Mouse (Mus musculus) gastrocnemius, adult 18-20 months (tissue): Measurements from ENCODE around the gene 1700001C02Rik. TPM values are rescaled to one million over a fixed set of nuclear protein-coding genes. Genes with fewer than 3 reads are reported as not detected.

Experiments used
- DNase-seq: peaks from one replicate; pipeline ENCODE4 v3.0.0; 2021; ENCODE audit warnings: low spot score
- long read RNA-seq, 2 experiments: library from polyadenylated mRNA; stranded (forward); transcript quantifications; one replicate each; pipeline ENCODE4 v2.0.0; 2021
- total RNA-seq, 2 experiments: library from RNA; stranded (reverse); gene quantifications; 2 replicates each; pipeline ENCODE4 v1.2.3; 2021

Gene 1700001C02Rik
- not detected for total RNA-seq
- long read RNA-seq, experiment 1, result 0 reads
- long read RNA-seq, experiment 2, result 0 reads

DNA sequence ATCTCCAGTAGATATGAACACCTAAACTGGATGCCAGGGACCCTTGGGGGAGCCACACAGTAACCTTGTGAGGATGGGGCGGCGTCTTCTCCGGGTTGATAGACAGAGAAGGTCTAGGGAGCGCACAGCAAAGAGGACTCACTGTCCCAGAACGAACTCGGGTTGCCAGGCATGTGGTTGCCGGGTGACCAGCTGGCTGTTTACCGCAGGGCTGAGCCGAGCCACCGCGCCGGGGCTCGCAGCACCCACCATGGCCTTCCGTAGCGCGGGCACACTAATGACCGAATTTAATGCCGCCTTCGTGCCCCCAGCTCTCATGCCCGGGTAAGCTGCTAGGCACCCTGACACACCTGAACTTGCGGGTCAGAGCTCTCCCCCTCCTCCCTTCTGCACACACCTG, at the start of gene 1700001C02Rik:
1700001C02Rik (plus strand) TSS at position 187 of the 400 bp plus-strand sequence.
- DNase-seq, result no peak

DNA sequence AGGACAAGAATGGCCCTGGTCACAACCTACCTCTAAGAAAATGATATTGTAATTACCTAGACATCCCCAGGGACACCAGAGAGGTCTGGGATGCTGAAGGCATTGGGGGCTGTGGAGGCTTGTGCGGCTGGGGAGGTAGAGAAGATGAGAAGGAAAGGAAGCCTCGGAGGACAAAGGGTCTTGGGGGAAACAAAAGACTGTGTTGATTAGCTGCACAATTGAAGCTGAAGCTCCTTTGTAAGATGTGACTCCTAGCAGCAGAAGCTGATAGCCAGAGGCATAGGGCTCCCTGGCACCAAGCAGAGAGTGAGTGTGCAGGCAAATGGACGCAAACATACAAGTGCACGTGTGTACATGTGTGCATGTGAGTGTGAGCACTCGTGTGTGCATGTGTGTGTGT, 49.2 kb upstream of the 1700001C02Rik start:
- no peak for DNase-seq

DNA sequence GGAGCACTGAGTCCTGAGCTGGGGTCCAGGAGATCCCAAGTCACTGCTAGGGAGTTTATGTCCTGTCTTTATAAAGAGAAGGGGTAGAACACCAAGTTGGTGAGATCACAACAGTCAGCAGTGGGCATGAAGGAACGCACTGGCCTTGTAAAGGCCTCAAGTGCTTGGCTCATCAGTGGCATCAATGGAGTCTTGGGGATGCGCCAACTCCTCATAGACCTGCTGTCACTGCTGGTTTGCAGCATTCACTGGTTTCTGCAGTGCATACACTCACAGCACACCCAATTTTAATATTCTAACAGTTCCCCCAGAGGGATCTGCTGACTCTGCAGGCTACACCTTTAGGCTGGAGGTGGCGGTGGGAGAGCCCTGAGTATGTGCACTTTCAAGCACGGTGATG, 42.7 kb upstream of the 1700001C02Rik start:
- DNase-seq, result no peak

DNA sequence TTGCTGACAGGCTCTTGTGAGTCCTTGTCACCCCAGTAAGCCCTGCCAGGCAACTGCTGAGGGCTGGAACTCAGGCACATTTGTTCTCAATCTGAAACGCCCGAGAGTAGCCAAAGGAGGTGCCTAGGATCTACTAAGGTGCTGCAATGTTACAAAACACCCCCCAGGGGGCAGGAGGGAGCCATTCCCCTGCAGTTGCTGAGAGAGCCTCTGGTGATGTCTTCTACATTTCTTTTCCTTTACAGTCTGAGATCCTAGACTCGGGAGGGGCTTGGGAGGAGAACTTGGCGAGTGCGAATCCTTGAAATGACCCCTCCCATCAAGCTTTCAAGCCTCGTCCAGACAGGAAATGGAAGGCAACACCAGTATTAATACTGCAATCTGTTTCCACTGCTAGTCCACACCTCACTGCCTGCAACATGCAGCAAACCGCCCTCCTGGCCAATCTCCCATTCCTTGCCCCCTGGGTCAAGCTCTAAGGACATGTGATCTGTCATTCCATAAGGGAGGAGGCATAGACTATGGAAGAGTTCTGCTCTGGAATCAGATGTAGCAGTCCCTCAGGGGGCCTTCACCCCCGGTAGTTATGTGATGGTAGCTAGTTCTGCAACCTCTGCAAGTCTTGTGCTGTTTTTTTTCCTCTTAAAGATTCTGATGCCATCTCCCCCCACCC, 42.1 kb upstream of the 1700001C02Rik start:
- peak; percentile 18 for DNase-seq

DNA sequence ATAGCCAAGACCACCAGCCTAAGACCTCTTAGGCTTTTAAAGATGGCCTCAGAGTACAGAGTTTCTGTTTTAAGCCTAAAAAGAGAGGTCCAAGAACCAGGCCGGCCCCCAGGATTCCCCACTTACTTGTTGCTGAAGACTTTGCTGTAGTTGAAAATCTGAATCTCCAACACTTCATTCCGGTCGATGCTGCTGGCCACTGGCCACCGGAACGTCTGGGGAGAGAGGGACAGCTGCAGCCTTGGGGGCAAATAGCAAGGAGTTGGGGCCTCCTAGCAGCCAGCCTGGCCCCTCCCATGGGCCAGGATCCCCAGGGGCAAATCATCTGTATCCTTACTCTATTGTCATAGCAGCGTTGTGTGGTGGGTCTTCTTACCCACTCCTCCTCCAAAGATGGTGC, 38.4 kb upstream of the 1700001C02Rik start:
- no peak for DNase-seq

DNA sequence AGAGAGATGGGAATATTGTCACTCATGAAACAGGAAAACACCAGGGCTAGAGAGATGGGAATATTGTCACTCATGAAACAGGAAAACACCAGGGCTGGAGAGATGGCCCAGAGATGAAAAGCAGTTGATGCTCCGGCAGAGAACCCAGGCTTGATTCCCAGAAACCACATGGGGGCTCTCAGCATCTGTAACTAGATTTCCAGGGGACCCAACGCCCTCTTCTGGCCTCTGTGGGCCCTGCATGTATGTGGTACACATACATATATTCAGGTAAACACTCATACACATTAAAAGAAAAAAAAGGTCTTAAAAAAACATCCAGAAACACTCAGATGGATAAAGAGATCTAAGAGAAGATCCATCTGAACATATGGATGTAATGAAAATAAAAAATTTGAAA, 26.9 kb upstream of the 1700001C02Rik start:
- no peak for DNase-seq

DNA sequence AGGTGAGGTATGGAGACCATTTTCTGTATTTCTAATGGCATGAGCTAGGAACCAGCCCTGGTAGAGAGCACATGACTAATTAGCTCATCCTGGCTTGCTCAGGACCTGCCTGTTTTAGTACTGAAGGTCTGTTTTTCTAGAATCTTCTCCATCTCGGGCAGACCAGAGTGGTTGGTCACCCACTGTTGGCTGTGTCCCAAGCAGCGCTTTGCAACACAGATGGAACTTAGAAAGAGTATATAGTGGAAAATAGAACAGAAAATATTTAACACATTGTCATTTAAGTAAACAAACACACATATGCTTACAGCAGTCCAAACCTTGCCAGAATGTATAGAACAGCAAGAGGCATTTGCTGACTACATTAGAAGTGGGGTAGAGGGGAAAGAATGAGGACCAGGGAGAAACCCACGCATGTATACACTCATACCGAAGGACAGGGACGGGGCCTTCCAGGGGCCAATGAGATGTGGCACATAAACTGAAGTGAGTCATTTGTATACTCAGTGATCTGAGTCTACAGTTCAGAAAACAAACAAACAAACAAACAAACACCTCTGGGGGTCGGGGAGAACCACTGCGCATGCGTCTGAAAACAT, 25.4 kb upstream of the 1700001C02Rik start:
- DNase-seq, result no peak

DNA sequence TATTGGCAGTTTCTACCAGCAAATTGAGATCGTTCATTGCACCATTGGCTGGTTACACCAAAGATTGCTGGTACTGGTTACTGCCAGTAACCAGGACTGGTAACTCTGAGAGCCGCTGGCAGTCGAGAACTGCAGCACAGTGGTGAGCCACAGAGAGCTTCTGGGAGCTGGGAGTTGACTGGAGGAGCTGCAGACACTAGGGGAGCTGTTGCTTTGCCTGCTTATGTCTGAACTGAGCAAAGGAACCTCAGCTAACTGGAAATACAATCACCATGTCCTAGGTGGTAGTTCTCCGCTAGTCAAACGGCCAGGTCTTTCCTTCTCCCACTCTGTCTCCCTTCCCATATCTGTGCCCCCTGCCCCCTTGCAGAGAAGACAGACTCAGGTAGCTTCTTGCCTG, 23.7 kb upstream of the 1700001C02Rik start:
- DNase-seq, result no peak

DNA sequence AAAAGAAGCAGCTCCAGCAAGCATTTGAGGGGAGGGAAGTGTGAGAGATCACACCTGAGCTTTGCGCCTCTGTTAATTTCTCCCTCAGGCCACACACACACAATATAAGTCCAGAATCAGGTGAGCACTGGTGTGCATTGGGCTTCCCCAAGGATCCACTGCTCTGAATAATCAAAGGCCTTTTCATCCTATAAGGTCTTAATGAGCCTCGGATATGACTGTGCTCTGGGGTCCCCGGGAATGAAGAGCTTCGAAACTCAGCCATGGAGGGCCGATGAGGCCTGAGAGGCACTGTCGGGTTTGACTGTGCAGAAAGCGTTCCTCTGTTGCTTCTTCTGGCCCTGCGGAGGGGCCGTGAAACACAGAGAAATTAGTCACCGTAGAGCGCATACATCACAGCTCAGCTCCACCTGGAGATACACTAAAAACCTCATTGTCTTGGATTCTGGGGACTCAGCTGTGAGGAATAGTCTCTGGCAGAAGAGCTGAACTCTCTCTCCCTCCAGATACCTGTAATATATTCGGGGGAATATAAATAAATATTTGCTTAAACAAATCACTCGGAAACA, 21.4 kb upstream of the 1700001C02Rik start:
- DNase-seq, result no peak

DNA sequence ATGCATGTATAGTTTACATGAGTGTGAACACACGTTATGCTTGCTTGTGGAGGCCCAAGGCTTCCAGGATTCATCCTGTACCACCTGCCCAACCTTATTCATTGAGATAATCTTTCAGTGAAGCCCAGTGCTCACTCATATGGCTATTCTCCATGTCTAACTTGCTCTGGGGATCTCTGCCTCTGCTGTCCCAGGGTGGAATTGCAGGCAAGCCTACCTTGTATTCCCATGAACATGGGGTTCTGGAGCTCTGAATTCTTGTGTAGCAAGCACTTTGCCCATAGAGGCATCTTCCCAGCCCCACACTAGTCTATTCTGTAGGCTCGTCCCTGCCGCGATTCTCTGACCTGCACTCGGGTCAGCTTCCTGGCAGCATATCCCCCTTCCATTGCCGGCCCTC, 9.8 kb upstream of the 1700001C02Rik start:
- no peak for DNase-seq

DNA sequence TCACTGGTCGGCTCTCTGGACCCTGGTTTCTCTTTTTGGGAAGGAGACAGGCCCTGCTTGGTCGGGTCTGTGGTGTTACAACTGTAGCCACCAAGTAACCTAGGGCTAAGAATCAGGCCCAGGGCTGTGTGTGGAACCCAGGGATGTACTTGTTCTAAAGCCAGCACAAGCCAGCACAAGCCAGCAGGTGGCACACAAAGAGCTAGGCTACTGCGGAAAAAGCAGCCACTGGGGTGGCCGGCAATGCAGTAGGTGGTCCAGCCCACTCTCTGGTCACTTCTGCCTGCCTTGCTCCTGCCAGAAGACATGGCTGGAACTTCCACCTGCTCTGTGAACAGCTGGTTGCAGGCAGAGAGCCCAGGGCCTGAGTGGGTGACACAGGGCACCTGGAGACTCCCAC, 5.7 kb upstream of the 1700001C02Rik start:
- no peak for DNase-seq

DNA sequence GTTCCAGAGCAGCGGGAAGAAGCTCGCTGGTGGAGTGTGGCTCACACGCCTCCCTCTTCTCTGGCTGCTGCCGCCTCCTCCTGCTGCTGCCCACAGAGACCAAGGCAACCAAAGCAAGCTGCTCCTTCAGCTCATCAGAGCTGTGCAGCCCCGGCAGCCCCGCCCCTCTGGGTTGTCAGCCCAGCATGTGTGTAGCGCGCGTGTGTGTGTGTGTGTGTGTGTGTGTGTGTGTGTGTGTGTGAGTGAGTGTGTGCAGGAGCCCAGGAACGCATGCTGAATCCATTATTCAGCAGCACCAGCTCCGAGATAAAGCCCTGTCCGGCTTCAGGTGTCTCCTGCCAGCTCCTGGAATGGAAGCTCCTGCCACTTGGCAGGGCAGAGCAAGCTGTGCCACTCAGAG, 4.0 kb upstream of the 1700001C02Rik start, which contains the start of gene Otof:
Otof (minus strand) TSS at position 112 of the 400 bp plus-strand sequence.
- DNase-seq, result no peak

DNA sequence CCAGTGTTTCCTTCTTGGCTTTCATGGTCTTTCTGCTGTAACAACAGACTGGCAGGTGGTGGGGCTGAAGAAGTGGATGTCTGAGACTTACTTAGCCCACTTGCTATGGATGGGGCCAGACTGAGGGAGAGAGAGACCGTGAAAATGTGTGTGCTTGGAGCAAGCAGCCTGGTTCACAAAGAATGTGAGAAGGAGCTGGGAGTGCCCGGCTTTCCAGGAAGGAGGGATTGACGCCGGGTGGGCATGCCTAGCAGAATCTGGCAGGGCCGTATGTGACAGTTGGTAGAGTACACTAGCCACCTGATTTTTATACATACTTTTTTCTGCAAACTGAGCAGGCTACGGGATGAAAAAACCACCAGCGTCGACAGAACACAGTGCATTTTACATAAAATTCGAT, 468 bp downstream of the 1700001C02Rik start:
- DNase-seq, result no peak

DNA sequence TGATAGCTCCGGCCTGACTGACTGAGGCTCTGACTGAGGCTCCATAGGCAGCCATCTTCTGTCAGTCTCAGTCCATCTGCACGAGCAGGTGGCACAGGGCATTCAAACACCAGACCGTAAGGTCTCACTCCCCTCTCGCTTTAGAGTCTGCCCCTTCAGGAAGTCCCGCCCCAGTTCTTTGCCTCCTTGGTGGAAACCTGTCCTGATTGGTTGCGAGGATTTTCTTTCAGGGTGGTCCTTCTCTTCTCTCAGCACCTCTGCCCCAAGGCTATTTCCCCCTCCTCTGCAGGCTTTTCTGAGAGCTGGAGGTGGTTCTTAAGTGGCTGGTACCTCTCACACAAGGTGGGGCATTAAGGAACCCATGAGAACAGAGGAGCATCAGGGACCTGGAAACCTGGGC, 4.6 kb downstream of the 1700001C02Rik start:
- DNase-seq, result no peak

DNA sequence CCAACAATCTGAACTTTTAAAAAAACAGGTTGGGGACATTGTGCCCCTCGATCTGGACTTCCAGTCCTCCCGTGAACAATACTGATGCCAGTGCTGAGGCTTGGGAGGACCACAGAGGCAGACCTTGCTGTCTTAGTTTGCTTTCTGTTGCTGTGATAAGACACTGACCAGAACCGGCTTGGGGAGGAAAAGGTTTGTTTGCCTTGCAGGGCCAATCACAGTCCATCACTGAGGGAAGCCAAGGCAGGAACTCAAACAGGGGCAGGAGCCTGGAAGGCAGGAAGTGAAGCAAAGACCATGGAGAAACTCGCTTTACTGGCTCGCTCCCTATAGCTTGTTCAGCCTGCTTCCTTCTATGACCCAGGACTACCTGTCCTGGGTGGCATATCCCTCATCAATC, 6.3 kb downstream of the 1700001C02Rik start:
- DNase-seq, result no peak

DNA sequence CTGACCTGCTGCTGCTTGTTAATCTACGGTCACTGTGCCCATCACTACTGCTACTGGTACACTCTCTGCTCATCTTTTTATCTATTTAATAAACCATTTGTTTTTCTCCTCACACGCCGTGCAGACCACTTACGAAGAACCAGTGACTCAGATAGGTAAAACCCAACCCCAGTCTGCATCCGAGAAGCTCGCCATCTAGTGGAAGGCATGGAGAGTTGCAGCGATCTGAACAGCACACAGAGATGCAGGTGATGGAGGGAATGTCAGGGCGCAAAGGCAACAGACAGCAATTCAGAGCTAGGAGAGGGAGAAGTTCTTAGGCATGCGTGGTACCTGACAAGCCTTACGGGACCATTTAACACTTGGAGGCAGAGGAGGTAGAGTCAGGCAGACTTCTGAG, 10.7 kb downstream of the 1700001C02Rik start:
- DNase-seq, result no peak

DNA sequence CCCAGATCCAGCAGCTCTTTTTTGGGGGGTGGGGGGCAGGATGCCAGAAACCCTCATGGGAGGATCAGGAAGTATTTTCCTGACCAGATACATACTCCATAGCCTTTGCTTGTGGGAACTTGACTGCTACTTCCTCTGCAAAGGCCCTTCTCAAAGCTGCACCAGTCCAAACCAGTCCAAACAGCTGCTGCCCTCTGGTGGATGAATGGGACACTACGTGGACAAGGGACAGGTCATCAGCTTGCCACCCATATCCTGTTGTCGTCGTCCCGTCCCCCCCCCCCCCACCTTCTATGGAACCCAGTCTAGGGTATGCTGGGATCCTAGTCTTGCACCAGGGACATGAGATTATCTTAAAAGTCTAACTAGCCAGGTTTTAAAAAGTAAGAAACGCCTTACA, 16.5 kb downstream of the 1700001C02Rik start:
- DNase-seq, result peak; percentile 64

DNA sequence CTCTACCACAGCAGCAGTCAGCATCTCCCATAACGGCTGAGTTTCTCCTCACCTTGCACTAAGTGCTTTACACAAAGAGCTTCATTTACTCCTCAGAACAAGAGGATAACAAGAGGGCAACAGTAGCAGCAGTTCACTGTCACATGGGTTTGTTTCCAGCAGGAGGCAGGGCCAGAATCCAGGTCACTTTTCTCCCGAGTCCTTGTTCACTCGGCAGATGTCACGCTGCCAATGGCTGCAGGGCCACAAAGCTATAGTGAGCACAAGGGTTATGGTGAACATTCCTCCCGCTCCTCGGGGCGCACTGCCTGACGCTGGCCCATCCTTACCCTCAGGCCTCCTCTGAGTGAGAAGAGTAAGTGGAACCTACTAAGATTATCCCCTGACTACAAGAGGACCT, 17.7 kb downstream of the 1700001C02Rik start:
- DNase-seq, result no peak

DNA sequence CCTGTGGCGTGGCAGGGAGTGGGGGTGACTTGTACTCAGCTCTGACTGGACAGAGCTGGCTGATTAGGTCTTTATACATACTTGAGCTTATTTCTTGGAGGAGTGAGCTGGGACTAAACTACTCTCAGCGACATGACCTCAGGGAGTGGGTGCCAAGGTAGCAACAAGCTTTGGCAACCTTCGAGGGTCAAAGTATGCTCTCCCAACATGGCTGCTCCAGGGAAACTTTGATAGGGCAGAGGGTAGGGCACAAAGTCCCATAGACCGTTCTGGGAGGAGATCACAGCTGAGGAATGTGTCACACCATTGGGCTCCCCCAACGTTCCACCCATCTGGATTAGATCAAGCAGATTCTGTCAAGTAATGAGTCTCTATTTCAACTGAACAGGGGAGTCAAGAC, 18.7 kb downstream of the 1700001C02Rik start:
- no peak for DNase-seq

DNA sequence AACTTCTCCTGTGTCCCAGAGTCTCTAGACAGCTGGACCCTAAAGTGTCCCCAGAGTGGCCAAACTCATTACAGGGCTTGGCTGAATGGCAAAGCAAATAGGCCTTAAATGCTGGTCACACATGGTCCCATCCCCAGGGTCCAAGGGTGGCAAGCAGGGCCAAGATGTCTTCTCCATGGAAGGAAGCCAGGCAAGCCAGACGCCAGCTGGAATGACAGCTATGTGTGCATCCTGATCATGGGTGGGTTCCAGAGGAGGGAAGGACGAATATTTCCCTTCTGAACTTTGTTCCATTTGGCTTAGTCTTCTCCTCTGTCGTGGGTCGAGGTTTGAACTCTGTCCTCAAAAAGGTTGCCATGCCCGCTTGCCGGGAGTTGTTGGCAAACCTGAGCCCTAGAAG, 19.3 kb downstream of the 1700001C02Rik start:
- DNase-seq, result no peak

DNA sequence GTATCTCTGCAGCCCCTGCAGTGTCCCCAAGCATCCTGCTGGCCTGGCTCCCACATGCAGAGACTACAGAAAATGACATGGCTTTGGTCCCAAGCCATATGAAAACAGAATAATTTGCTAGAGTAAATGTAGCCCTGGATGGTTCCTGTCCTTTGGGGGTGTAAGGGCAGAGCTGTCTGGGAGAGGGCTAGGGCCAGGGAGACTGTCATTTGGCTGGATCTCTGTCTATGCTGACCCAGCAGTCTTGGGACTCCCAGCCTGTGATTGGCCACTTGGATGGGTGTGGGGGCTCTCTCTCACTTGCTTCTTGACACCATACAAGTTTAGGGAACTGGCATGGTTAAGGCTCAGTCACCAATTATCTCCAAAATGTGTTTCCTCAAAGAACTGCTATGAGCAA, 24.4 kb downstream of the 1700001C02Rik start:
- DNase-seq, result no peak

DNA sequence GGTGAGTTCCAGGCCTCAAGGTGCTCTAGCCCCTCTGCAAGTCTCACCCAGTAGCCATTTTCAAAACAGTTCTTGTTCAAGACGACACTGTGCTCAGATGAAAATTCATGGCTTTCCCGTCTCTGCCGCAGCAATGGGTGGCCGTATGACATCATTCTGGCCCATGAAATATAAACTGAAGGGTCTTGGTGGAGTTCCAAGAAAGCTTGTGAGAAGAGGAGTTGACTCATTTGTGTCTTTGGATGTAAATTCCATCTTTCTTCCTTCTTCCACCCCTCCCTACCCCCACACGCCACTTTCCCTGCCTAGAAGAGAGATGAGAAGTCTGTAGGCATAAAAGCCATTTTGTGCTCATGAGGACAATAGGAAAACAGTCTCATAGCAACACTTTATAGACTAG, 25.0 kb downstream of the 1700001C02Rik start:
- DNase-seq, result no peak

DNA sequence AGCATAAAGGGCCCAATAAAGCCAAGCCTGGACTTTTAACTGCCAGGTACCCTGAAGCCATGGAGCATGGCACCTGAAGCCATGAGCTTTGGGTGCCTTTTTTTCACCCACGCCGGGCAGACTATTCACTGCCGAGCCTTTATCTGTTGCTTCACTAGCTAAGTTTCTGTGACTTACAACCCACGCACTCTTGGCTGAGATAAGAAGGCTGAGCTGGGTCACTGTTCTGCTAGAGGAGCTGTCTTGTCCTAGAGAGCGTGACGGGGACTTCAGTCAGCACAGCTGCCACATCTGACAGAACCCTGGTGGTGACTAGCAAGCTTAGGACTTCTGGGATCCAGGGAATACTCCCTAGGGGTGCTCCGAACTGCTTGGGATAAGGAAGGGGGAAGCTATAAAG, 27.9 kb downstream of the 1700001C02Rik start:
- DNase-seq, result no peak
